Mouse (Mus musculus) cortical plate, adult 2 months (tissue): Measurements from ENCODE around the gene S1pr4.

Experiments
- CTCF ChIP-seq: fragments of 200-500 bp; IDR thresholded peaks from 2 replicates; pipeline ENCODE4 v1.5.1; 2011; ENCODE audit warnings: mild to moderate bottlenecking, control low read depth, low read length; ENCODE audit not compliant: insufficient read depth; ENCODE audit errors: extremely low read depth
- POLR2A ChIP-seq: fragments of 200-500 bp; IDR thresholded peaks from 2 replicates; pipeline ENCODE4 v1.6.1; 2011; ENCODE audit warnings: mild to moderate bottlenecking, low read length, control low read depth; ENCODE audit not compliant: insufficient read depth; ENCODE audit errors: extremely low read depth

DNA sequence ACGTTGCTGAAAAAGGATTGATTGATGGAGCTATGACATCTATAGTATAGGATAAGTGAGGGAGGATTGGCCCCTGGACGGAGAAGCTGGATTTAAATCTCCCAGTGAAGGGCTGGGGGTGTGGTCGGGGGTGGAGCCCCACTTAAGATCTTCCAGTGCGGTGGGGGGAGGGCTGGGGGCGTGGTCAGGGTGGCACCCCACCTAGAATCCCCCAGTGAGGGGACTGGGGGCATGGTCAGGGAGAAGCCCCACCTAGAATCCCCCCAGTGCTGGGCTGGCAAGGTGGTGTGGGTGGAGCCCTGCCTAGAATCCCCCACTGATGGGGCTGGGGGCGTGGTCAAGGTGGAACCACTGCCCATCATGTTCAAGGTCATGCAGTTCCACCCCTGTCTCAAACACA, 7.2 kb upstream of the S1pr4 start:
- TF ChIP-seq CTCF: no peak
- no peak for TF ChIP-seq POLR2A
